Mouse (Mus musculus) liver, embryonic 15.5 days (tissue): Measurements from ENCODE around the gene Cep131. TPM values are rescaled to one million over a fixed set of nuclear protein-coding genes. Genes with fewer than 3 reads are reported as not detected.
A peak's percentile ranks its signal among the peaks of the same experiment; 100 is the strongest.

Source experiments
- ATAC-seq: fragments of 200-750 bp; cut with Nextera tagmentation; 2 replicates; pipeline ENCODE4 v1.8.0; 2017; ENCODE audit warnings: moderate number of reproducible peaks, mild to moderate bottlenecking, moderate library complexity; ENCODE audit not compliant: insufficient read depth
- H3K27ac ChIP-seq: fragments of 300-500 bp; sonication (generic); replicated peaks from 2 replicates; pipeline ENCODE4 v1.5.1; 2015; ENCODE audit warnings: mild to moderate bottlenecking, inconsistent platforms
- H3K27me3 ChIP-seq: fragments of 300-500 bp; sonication (generic); 2 replicates; pipeline ENCODE4 v1.6.1; 2015; ENCODE audit warnings: mild to moderate bottlenecking, inconsistent platforms
- H3K36me3 ChIP-seq: fragments of 300-500 bp; sonication (generic); replicated peaks from 2 replicates; pipeline ENCODE4 v1.6.1; 2015; ENCODE audit warnings: moderate library complexity, mild to moderate bottlenecking, inconsistent platforms
- H3K4me1 ChIP-seq: fragments of 300-500 bp; sonication (generic); replicated peaks from 2 replicates; pipeline ENCODE4 v1.6.1; 2015; ENCODE audit warnings: inconsistent platforms
- H3K4me2 ChIP-seq: fragments of 300-500 bp; sonication (generic); 2 replicates; pipeline ENCODE4 v1.6.1; 2015; ENCODE audit warnings: moderate library complexity, mild to moderate bottlenecking, inconsistent platforms
- H3K4me3 ChIP-seq: fragments of 300-500 bp; sonication (generic); replicated peaks from 2 replicates; pipeline ENCODE4 v1.5.1; 2015; ENCODE audit warnings: mild to moderate bottlenecking, inconsistent platforms
- H3K9ac ChIP-seq: fragments of 300-500 bp; sonication (generic); 2 replicates; pipeline ENCODE4 v1.6.1; 2015; ENCODE audit warnings: moderate library complexity, mild to moderate bottlenecking, inconsistent platforms
- H3K9me3 ChIP-seq: fragments of 300-500 bp; sonication (generic); replicated peaks from 2 replicates; pipeline ENCODE4 v1.6.1; 2016; ENCODE audit warnings: inconsistent platforms
- WGBS: fragments of 180-500 bp; shearing (Covaris S2); methylation state at CpG from one replicate; pipeline ENCODE4 v1.1.7; 2015; ENCODE audit warnings: mixed read lengths; ENCODE audit not compliant: insufficient replicate concordance; 5-methylcytosine and 5-hydroxymethylcytosine counted together
- polyA plus RNA-seq: library from polyadenylated mRNA; unstranded; fragments of >200 nt; fragmentation: Nextera tagmentation; extraction: Ambion mirVana; gene quantifications from 2 replicates; pipeline ENCODE4 v1.2.1, GENCODE M21; 2015

Gene Cep131
- polyA plus RNA-seq, 1 experiment from 2014 or later, result 4.6 TPM

- no peak overlapping the region for H3K4me2 ChIP-seq
- 31% methylated on average over 3 of the region's 3 CpGs for WGBS
- H3K27me3 ChIP-seq, result no peaks in the 10 kb centered on the region
- no peaks in the 10 kb centered on the region for H3K36me3 ChIP-seq
- no peak overlapping the region for H3K4me3 ChIP-seq
- no peak for ATAC-seq
- 0 out of 2 replicates have a peak overlapping the region, but pooled peaks have one; percentile 6 for H3K27ac ChIP-seq
- H3K9me3 ChIP-seq, result no peaks in the 10 kb centered on the region
- H3K9ac ChIP-seq, result no peak overlapping the region
- H3K4me1 ChIP-seq, result peaks cover 7% of the 10 kb centered on the region; the same call in 1 of the 2 replicates
These were observed 52.3 kb downstream of the Cep131 start for GRCm38 (mm10) chr11:120034306-120034705.

- no peak for ATAC-seq
- Histone ChIP-seq H3K9me3 (no peaks in the 10 kb centered on the region), H3K36me3 (no peaks in the 10 kb centered on the region), H3K4me2 (no peak overlapping the region), H3K4me1 (peaks cover 7% of the 10 kb centered on the region; the same call in 1 of the 2 replicates), H3K27ac (0 out of 2 replicates have a peak overlapping the region, but pooled peaks have one; percentile 6), H3K9ac (no peak overlapping the region), H3K27me3 (no peaks in the 10 kb centered on the region), H3K4me3 (no peak overlapping the region)
- WGBS, result 59% methylated on average over 3 of the region's 3 CpGs
These were observed 53.2 kb downstream of the Cep131 start for GRCm38 (mm10) chr11:120033473-120033872.

GRCm38 (mm10) chr11:120032052-120032451, 54.6 kb downstream of the Cep131 start:
- Histone ChIP-seq H3K36me3 (no peaks in the 10 kb centered on the region), H3K4me1 (peaks cover 7% of the 10 kb centered on the region; the same call in 1 of the 2 replicates), H3K27ac (no peak overlapping the region), H3K4me3 (no peak overlapping the region), H3K27me3 (no peaks in the 10 kb centered on the region), H3K4me2 (no peak overlapping the region), H3K9me3 (no peaks in the 10 kb centered on the region), H3K9ac (no peak overlapping the region)
- 58% methylated on average over 8 of the region's 8 CpGs for WGBS
- ATAC-seq, result no peak

GRCm38 (mm10) chr11:120030145-120030901, 56.3 kb downstream of the Cep131 start:
- Histone ChIP-seq H3K4me1 (peaks cover 7% of the 10 kb centered on the region; the same call in 1 of the 2 replicates), H3K4me3 (no peak overlapping the region), H3K4me2 (no peak overlapping the region), H3K36me3 (no peaks in the 10 kb centered on the region), H3K27ac (no peak overlapping the region), H3K9ac (no peak overlapping the region), H3K27me3 (no peaks in the 10 kb centered on the region), H3K9me3 (no peaks in the 10 kb centered on the region)
- ATAC-seq, result no peak
- 34% methylated on average over 10 of the region's 10 CpGs for WGBS

- Histone ChIP-seq H3K27me3 (no peaks in the 10 kb centered on the region), H3K9ac (no peak overlapping the region), H3K9me3 (no peaks in the 10 kb centered on the region), H3K4me2 (no peak overlapping the region), H3K36me3 (no peaks in the 10 kb centered on the region), H3K4me1 (peaks cover 7% of the 10 kb centered on the region; the same call in 1 of the 2 replicates), H3K27ac (no peak overlapping the region), H3K4me3 (no peak overlapping the region)
- ATAC-seq, result peak; percentile 22; the same call in 1 of the 2 replicates
- WGBS, result 56% methylated on average over 9 of the region's 9 CpGs
These were observed 57.0 kb downstream of the Cep131 start for GRCm38 (mm10) chr11:120029431-120030144.

GRCm38 (mm10) chr11:120028319-120029092, 58.1 kb downstream of the Cep131 start:
- 57% methylated on average over 18 of the region's 18 CpGs for WGBS
- Histone ChIP-seq H3K36me3 (no peaks in the 10 kb centered on the region), H3K27ac (peak overlapping the region; percentile 29; the same call in 1 of the 2 replicates), H3K4me1 (peaks cover 7% of the 10 kb centered on the region; the same call in 1 of the 2 replicates), H3K4me2 (no peak overlapping the region), H3K9me3 (no peaks in the 10 kb centered on the region), H3K4me3 (no peak overlapping the region), H3K27me3 (no peaks in the 10 kb centered on the region), H3K9ac (no peak overlapping the region)
- peak; percentile 54 for ATAC-seq

GRCm38 (mm10) chr11:120026941-120027340, 59.7 kb downstream of the Cep131 start:
- Histone ChIP-seq H3K9me3 (no peaks in the 10 kb centered on the region), H3K9ac (no peak overlapping the region), H3K27me3 (no peaks in the 10 kb centered on the region), H3K4me3 (no peak overlapping the region), H3K4me1 (peaks cover 7% of the 10 kb centered on the region; the same call in 1 of the 2 replicates), H3K4me2 (no peak overlapping the region), H3K36me3 (no peaks in the 10 kb centered on the region), H3K27ac (no peak overlapping the region)
- 83% methylated on average over 3 of the region's 3 CpGs for WGBS
- ATAC-seq, result no peak

GRCm38 (mm10) chr11:120022841-120023240, 63.8 kb downstream of the Cep131 start:
- Histone ChIP-seq H3K4me1 (no peaks in the 10 kb centered on the region), H3K4me3 (no peak overlapping the region), H3K27me3 (no peaks in the 10 kb centered on the region), H3K9me3 (no peaks in the 10 kb centered on the region), H3K4me2 (no peak overlapping the region), H3K36me3 (no peaks in the 10 kb centered on the region), H3K27ac (no peak overlapping the region), H3K9ac (no peak overlapping the region)
- no peak for ATAC-seq
- 63% methylated on average over 12 of the region's 12 CpGs for WGBS

- Histone ChIP-seq H3K4me3 (no peak overlapping the region), H3K27ac (no peak overlapping the region), H3K4me1 (no peaks in the 10 kb centered on the region), H3K27me3 (no peaks in the 10 kb centered on the region), H3K4me2 (no peak overlapping the region), H3K36me3 (no peaks in the 10 kb centered on the region), H3K9ac (no peak overlapping the region), H3K9me3 (no peaks in the 10 kb centered on the region)
- WGBS, result 60% methylated on average over 8 of the region's 8 CpGs
- ATAC-seq, result no peak
These were observed 64.4 kb downstream of the Cep131 start for GRCm38 (mm10) chr11:120022216-120022615.

- Histone ChIP-seq H3K9ac (no peak overlapping the region), H3K4me3 (no peak overlapping the region), H3K27ac (no peak overlapping the region), H3K4me2 (no peak overlapping the region), H3K36me3 (no peaks in the 10 kb centered on the region), H3K9me3 (no peaks in the 10 kb centered on the region), H3K27me3 (no peaks in the 10 kb centered on the region), H3K4me1 (no peaks in the 10 kb centered on the region)
- no peak for ATAC-seq
- 82% methylated on average over 16 of the region's 16 CpGs for WGBS
These were observed 65.3 kb downstream of the Cep131 start for GRCm38 (mm10) chr11:120021367-120021766.
